Mouse (Mus musculus) neural tube, embryonic 14.5 days (tissue): Measurements from ENCODE around the gene Ptdss2. TPM values are rescaled to one million over a fixed set of nuclear protein-coding genes. Genes with fewer than 3 reads are reported as not detected.

Source experiments
- ATAC-seq: fragments of 200-750 bp; cut with Nextera tagmentation; 2 replicates; pipeline ENCODE4 v1.8.0; 2017; ENCODE audit warnings: low read depth, mild to moderate bottlenecking, moderate TSS enrichment, moderate library complexity
- H3K27ac ChIP-seq: fragments of 300-500 bp; sonication (generic); 2 replicates; pipeline ENCODE4 v1.5.1; 2014; ENCODE audit warnings: low read depth, mild to moderate bottlenecking, control low read depth, low read length, moderate library complexity, mixed read lengths
- H3K27me3 ChIP-seq: fragments of 300-500 bp; sonication (generic); 2 replicates; pipeline ENCODE4 v1.6.1; 2014; ENCODE audit warnings: low read length; ENCODE audit not compliant: control insufficient read depth, insufficient read depth
- H3K36me3 ChIP-seq: fragments of 300-500 bp; sonication (generic); 2 replicates; pipeline ENCODE4 v1.6.1; 2014; ENCODE audit warnings: low read length, mixed read lengths; ENCODE audit not compliant: control insufficient read depth, insufficient read depth
- H3K4me1 ChIP-seq: fragments of 300-500 bp; sonication (generic); 2 replicates; pipeline ENCODE4 v1.6.1; 2014; ENCODE audit warnings: low read length; ENCODE audit not compliant: control insufficient read depth, insufficient read depth
- H3K4me2 ChIP-seq: fragments of 300-500 bp; sonication (generic); 2 replicates; pipeline ENCODE4 v1.6.1; 2014; ENCODE audit warnings: mild to moderate bottlenecking, low read depth, low read length, control low read depth
- H3K4me3 ChIP-seq: fragments of 300-500 bp; sonication (generic); 2 replicates; pipeline ENCODE4 v1.5.1; 2014; ENCODE audit warnings: low read depth, low read length, control low read depth, mixed read lengths
- H3K9ac ChIP-seq: fragments of 300-500 bp; sonication (generic); replicated peaks from 2 replicates; pipeline ENCODE4 v1.6.1; 2014; ENCODE audit warnings: low read depth, mild to moderate bottlenecking, control low read depth, low read length, mixed read lengths
- H3K9me3 ChIP-seq: fragments of 300-500 bp; sonication (generic); 2 replicates; pipeline ENCODE4 v1.6.1; 2016; ENCODE audit warnings: low read length; ENCODE audit not compliant: control insufficient read depth
- WGBS: fragments of 180-500 bp; shearing (Covaris S2); extraction: QIAGEN DNeasy Blood & Tissue Kit; methylation state at CpG from one replicate; pipeline ENCODE4 v1.1.7; 2014; 5-methylcytosine and 5-hydroxymethylcytosine counted together
- polyA plus RNA-seq: library from polyadenylated mRNA; unstranded; fragments of >200 nt; fragmentation: Nextera tagmentation; extraction: Ambion mirVana; gene quantifications from 2 replicates; pipeline ENCODE4 v1.2.1, GENCODE M21; 2014

Gene Ptdss2
- polyA plus RNA-seq, 1 experiment from 2014 or later = 71.7 TPM

DNA sequence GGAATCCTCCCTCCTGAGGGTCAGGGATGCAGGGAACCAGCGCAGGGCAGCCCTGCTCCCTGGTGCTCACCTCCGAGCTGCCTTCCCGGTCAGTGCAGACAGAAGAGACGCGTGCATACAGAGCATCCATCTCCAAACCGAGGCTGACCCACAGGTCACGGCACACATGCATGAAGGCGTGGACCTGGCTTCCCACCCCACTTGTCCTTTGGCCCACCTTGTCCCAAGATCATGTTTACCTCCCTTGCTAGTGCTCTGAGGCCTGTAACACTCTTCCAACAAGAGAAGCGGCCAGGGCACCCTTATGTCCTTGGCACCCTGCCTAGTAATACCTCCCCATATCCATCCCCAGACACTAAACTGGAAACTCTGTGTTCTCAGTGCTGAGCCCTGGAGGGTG lies 6.3 kb upstream of the Ptdss2 start:
- Histone ChIP-seq H3K9me3 (no peaks in the 10 kb centered on the region), H3K4me3 (no peak overlapping the region), H3K4me1 (no peaks in the 10 kb centered on the region), H3K4me2 (no peak overlapping the region), H3K36me3 (no peaks in the 10 kb centered on the region), H3K27me3 (no peaks in the 10 kb centered on the region), H3K27ac (no peak overlapping the region), H3K9ac (no peak overlapping the region)
- WGBS = 92% methylated on average over 9 of the region's 9 CpGs
- no peak for ATAC-seq

DNA sequence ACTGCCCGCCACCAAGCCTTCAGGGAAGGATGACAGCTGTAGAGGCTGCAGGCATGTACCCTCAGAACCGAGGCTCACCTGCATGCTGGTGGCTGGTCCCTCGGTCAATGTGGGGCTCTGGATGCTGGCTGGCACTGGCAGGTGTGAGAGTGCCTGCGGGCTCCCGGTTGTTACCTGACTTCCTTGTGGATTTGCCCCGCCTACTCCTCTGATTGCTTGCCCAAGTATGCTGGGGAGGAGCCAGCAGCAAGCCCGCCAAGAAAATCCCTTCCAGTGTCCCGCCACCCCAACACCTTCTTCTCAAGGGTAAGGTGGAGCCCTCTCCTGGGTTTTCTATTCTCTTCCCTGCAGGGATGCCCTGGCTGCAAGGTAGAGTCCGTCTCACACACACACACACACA lies 4.5 kb upstream of the Ptdss2 start, which contains the start of gene Ano9:
Gene Ano9 (minus strand): TSS at position 171 of the 400 bp plus-strand sequence.
- no peaks in the 10 kb centered on the region for H3K9me3 ChIP-seq
- H3K27ac ChIP-seq = no peak within 1 kb of the TSS
- no peak within 1 kb of the TSS for H3K9ac ChIP-seq
- H3K4me3 ChIP-seq = no peak within 1 kb of the TSS
- ATAC-seq = no peak
- H3K4me1 ChIP-seq = no peaks in the 10 kb centered on the region
- no peaks in the 10 kb centered on the region for H3K36me3 ChIP-seq
- no peak within 1 kb of the TSS for H3K4me2 ChIP-seq
- 16% methylated on average over 9 of the region's 9 CpGs for WGBS
- H3K27me3 ChIP-seq = no peaks in the 10 kb centered on the region

DNA sequence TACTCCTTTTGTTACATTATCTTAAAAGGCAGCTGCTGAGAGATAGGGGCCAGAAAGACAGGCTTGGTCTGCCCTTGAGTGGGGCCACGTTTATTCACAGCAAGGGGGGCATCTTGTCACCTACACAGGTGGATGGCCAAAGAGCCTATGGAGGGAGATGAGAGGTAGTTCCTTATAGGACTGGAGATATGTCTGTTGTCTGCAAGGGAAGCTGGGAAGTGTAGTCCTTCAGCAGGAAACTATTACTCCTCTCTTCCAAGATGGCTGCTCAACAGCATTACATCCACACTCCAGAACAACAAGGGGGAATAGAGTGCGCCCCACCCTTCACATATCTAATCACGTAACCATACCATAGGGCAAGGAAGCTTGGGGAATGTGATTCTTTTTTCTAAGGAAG lies 2.7 kb upstream of the Ptdss2 start:
- ATAC-seq = no peak
- WGBS = 80% methylated on average over 3 of the region's 3 CpGs
- Histone ChIP-seq H3K9me3 (no peaks in the 10 kb centered on the region), H3K27ac (no peak overlapping the region), H3K4me1 (no peaks in the 10 kb centered on the region), H3K4me3 (no peak overlapping the region), H3K36me3 (no peaks in the 10 kb centered on the region), H3K9ac (no peak overlapping the region), H3K27me3 (no peaks in the 10 kb centered on the region), H3K4me2 (no peak overlapping the region)

DNA sequence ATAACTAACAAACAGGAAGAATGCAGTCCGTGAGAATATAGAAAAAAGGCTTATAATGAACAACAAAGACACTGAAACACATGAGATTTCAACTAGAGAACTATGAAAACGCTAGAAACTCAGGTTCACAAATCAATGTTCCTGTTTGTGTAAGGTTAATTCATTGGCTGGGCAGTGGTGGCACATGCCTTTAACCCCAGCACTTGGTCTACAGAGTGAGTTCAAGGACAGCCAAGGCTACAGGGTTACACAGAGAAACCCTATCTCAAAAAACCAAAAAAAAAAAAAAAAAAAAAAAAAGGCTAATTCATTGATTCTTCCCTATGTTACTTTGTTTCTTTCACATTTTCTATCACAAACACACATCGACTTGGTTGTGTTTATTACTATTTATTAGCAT lies 1.6 kb upstream of the Ptdss2 start:
- H3K9ac ChIP-seq = no peak overlapping the region
- WGBS = 92% methylated on average over 3 of the region's 3 CpGs
- no peak overlapping the region for H3K4me2 ChIP-seq
- no peaks in the 10 kb centered on the region for H3K9me3 ChIP-seq
- no peaks in the 10 kb centered on the region for H3K36me3 ChIP-seq
- no peaks in the 10 kb centered on the region for H3K27me3 ChIP-seq
- no peak overlapping the region for H3K4me3 ChIP-seq
- no peaks in the 10 kb centered on the region for H3K4me1 ChIP-seq
- no peak overlapping the region for H3K27ac ChIP-seq
- ATAC-seq = no peak

DNA sequence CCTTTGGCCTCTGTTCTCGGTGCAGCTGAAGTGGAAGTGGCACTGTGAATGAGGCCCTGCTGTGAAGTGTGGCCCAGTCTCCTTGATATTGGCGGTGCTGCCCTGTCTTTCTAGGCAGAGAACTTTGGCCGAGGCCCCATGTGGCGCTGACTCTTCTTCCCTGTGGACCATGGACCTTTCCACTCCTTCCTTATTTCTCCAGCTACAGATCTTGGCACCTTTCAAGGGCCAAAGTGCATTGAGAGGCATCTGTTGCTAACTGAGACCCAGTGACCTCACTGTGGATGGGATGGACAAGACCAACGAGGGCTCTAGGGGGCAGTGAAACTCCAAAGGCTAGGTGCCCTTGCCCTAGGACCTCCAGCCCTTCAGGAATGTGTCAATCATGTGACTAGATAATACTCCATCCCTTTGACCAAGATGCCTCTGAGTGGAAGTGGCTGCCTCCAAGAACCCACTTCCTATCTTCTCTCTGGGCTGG lies 1.1 kb upstream of the Ptdss2 start:
- H3K36me3 ChIP-seq = no peaks in the 10 kb centered on the region
- H3K27me3 ChIP-seq = no peaks in the 10 kb centered on the region
- H3K9me3 ChIP-seq = no peaks in the 10 kb centered on the region
- H3K4me2 ChIP-seq = no peak overlapping the region
- H3K9ac ChIP-seq = no peak overlapping the region
- 81% methylated on average over 5 of the region's 5 CpGs for WGBS
- H3K4me3 ChIP-seq = no peak overlapping the region
- H3K27ac ChIP-seq = no peak overlapping the region
- H3K4me1 ChIP-seq = no peaks in the 10 kb centered on the region
- ATAC-seq = no peak

DNA sequence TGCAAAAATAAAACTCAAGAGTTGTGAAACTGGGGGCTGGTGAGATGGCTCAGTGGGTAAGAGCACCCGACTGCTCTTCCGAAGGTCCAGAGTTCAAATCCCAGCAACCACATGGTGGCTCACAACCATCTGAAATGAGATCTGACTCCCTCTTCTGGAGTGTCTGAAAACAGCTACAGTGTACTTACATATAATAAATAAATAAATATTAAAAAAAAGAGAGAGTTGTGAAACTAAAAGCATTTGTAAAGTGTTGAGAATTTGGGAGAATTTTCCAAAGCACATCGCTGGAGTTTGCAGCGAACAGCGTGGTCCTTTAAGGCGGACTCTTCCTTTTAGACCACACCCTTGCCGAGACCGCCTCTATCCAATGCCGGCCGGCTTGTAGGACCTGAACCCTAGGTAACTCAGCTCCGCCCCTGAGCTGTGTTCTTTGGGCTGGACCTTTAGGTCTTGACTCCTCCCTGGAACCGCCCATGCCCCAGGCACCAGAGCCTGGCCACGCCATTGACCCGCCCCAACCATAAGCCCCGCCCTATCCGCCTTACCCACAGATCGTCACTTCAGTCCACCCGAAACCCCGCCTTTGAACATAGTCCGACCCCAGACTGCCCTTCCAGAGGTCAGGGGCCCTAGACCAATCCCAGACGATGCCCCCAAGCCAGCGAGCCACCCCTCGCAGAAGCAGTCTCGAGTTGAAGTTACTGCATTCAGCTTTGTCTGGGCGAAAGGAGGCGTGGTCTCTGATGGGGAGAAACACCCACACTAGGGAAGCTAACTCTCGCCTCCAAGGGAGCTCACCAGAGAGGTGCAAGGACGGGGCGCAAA lies 721 bp downstream of the Ptdss2 start:
- WGBS = 2% methylated on average over 29 of the region's 29 CpGs
- H3K27me3 ChIP-seq = no peaks in the 10 kb centered on the region
- peak; percentile 96 for ATAC-seq
- H3K9ac ChIP-seq = peak overlapping the region; percentile 53
- no peaks in the 10 kb centered on the region for H3K9me3 ChIP-seq
- H3K27ac ChIP-seq = peak overlapping the region; percentile 84
- peak overlapping the region; percentile 39 for H3K4me3 ChIP-seq
- H3K4me1 ChIP-seq = no peaks in the 10 kb centered on the region
- no peaks in the 10 kb centered on the region for H3K36me3 ChIP-seq
- peak overlapping the region; percentile 51 for H3K4me2 ChIP-seq

DNA sequence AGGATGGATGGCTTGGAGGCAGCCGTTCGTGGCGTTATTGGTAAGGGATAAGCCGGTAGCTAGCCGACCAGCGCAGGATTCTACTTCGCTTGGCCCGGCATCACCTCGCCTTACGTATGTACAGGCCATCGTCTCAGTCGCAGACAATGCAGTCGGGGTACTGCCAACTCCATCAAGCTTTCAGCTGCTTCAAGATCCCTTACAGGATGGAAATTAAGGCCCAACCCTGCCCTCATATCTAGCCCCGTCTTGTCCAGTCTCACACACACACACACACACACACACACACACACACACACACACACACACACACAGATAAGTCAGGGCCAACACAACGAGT lies 1.3 kb downstream of the Ptdss2 start:
- Histone ChIP-seq H3K4me2 (peak overlapping the region; percentile 51), H3K9ac (peak overlapping the region; percentile 53), H3K4me3 (peak overlapping the region; percentile 39), H3K27me3 (no peaks in the 10 kb centered on the region), H3K4me1 (no peaks in the 10 kb centered on the region), H3K36me3 (no peaks in the 10 kb centered on the region), H3K9me3 (no peaks in the 10 kb centered on the region), H3K27ac (peak overlapping the region; percentile 84)
- WGBS = 1% methylated on average over 15 of the region's 15 CpGs
- ATAC-seq = peak; percentile 4; the same call in 1 of the 2 replicates

DNA sequence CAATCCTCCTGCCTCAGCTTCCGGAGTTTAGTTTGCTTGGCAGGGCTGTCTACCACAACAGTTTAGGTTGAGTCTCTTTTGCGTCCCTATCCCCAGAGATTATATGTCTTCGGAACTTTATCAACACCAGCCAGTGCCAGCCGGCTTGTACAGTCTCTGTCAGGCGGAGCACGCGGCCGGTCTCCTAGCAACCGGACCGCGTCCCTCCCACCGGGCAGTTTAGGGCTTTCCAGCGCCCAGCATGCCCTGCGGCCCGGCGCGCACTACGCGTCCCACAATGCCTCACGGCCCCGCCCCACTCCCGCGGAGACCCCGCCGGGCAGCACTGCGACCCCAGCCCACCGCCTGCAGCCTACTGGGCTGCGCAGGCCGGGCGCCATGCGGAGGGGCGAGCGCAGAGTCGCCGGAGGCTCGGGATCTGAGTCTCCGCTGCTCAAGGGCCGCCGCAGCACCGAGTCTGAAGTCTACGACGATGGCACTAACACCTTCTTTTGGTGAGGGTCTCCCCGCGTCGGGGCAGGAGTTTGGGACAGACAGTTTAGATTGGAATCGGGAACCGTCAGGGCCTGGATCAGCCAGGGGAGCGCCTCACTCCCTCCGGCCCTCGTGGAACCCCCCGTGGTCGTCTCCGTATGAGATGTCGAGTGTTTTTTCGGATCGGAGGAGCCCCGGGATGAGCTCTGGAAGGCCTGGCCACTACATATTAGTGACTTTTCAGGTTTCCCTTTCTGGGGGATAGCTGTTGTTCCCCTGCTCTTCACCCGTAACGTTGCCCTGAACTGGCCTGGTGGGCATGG lies 9.0 kb downstream of the Ptdss2 start:
- peak overlapping the region; percentile 52; the same call in 1 of the 2 replicates for H3K27ac ChIP-seq
- H3K9ac ChIP-seq = peak overlapping the region; percentile 89
- peak overlapping the region; percentile 90 for H3K4me3 ChIP-seq
- H3K9me3 ChIP-seq = no peaks in the 10 kb centered on the region
- H3K4me2 ChIP-seq = peak overlapping the region; percentile 77
- ATAC-seq = peak; percentile 99
- WGBS = under 1% methylated on average over 58 of the region's 59 CpGs
- peaks cover 11% of the 10 kb centered on the region; the same call in 1 of the 2 replicates for H3K36me3 ChIP-seq
- H3K4me1 ChIP-seq = peaks cover 11% of the 10 kb centered on the region; the same call in 1 of the 2 replicates
- no peaks in the 10 kb centered on the region for H3K27me3 ChIP-seq
